8 mouse cellular contexts compared by ENCODE assay signal in the genomic region with DNA sequence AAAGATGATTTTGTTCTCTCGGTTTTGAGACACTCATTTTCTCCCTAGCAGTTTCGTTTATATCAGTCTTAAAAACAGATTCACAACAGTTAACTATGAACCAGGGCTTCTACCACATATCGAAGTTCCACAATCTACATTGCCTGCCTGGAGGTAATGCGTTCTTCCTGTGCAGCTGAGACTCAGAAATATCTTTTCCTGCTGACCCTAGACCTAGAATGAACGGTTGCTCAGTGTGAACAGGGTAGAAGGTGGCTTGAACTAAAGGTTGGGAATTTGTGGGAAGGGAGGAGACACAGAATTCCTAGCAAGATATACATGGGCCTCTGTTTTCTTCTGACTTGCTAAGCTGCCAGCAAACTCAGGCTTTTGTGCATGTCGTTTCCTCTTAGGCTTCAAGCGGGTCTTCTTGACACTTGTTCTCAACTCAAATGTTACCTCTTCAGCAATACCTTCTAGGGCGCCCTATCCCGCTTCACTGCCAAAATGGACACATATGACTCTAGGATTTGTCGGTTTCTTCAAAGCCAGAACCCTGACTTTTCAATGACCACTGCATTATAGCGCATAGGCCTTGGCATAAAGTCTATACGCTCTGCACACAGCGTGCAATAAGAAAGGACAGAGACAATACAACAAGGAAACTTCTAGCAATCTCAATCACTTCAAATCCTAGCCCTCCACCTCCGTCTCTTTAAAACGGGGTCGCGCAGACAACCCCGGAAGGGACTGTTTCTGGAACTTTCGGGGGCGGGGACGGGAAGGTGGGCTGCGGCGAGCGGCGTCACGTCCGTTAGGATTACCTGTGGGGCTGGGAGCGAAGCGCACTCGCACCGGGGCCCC. TPM values are rescaled to one million over a fixed set of nuclear protein-coding genes. Genes with fewer than 3 reads are reported as not detected.
DNase-seq lines count a peak whose midpoint lies in the region; ATAC-seq and TF ChIP-seq lines count a peak whose summit lies in the region.

No protein-coding gene starts in this region.

- H3K9me3 ChIP-seq in intestine, embryonic 14.5 days (ENCODE audit: control insufficient read depth, low read length) = no peaks in the 10 kb centered on the region

- TF ChIP-seq POLR2A in myocyte (IDR thresholded peaks at IDR 0.05; ENCODE audit: insufficient read length, low read depth) = no peak

- intact Hi-C loops in gastrocnemius, postnatal 14 days (cut with DNase I; ENCODE audit: low total_unique reads) = no loop called here

- DNase-seq in gastrocnemius, adult 18-20 months (ENCODE audit: low spot score) = peak; percentile 13
- DNase-seq in gastrocnemius, postnatal 14 days = no peak
- peak; percentile 8 for DNase-seq in thymus, postnatal 0 days (ENCODE audit: low spot score)
- DNase-seq in thymus, postnatal 4 days = no peak
- DNase-seq in intestine, embryonic 14.5 days (ENCODE audit: low spot score) = peak; percentile 58
- no peak for DNase-seq in yolk sac, embryonic 10.5 days (ENCODE audit: low spot score)
- no peak for DNase-seq in spleen, postnatal 4 days (ENCODE audit: low spot score in 2 of 2)

- H3K9ac ChIP-seq in intestine, embryonic 14.5 days (ENCODE audit: low read length) = peak overlapping the region; percentile 96

- peak overlapping the region; percentile 93 for H3K27ac ChIP-seq in intestine, embryonic 14.5 days (ENCODE audit: low read depth)

- peak overlapping the region; percentile 100 for H3ac ChIP-seq in myocyte (ENCODE audit: control insufficient read depth, insufficient read length)

- H3K4me1 ChIP-seq in intestine, embryonic 14.5 days (replicated peaks; ENCODE audit: control insufficient read depth, insufficient read depth, low read length) = peaks cover 25% of the 10 kb centered on the region

- peaks cover 58% of the 10 kb centered on the region for H3K79me2 ChIP-seq in myocyte (ENCODE audit: control insufficient read depth, insufficient read depth)

- H3K4me3 ChIP-seq in intestine, embryonic 14.5 days (ENCODE audit: low read depth, low read length) = peak overlapping the region; percentile 97
- H3K4me3 ChIP-seq in myocyte = peak overlapping the region; percentile 62

- H3K27me3 ChIP-seq in intestine, embryonic 14.5 days (replicated peaks; ENCODE audit: control insufficient read depth, insufficient read depth, low read length) = no peaks in the 10 kb centered on the region
- no peaks in the 10 kb centered on the region for H3K27me3 ChIP-seq in myocyte (ENCODE audit: control insufficient read depth, insufficient read depth, insufficient read length)

- peak; percentile 69; the same call in 1 of the 2 replicates for ATAC-seq in intestine, embryonic 14.5 days (replicated peaks; ENCODE audit: low FRiP score, low TSS enrichment, low read depth)

- H3K4me2 ChIP-seq in intestine, embryonic 14.5 days (ENCODE audit: low read length) = peak overlapping the region; percentile 53
- peak overlapping the region; percentile 94 for H3K4me2 ChIP-seq in myocyte (ENCODE audit: low read depth)

- 15% methylated on average over 31 of the region's 31 CpGs for WGBS in intestine, embryonic 14.5 days

- H3K36me3 ChIP-seq in intestine, embryonic 14.5 days (ENCODE audit: control insufficient read depth, insufficient read depth, low read length) = peaks cover 38% of the 10 kb centered on the region
- peaks cover 21% of the 10 kb centered on the region for H3K36me3 ChIP-seq in myocyte (ENCODE audit: control insufficient read depth, insufficient read depth)

TF ChIP-seq in myocyte, 11 proteins besides CTCF, POLR2A, EP300 and RAD21:
- TF ChIP-seq USF1 (IDR thresholded peaks at IDR 0.05; ENCODE audit: low read depth) (no peak), POLR2AphosphoS2 (IDR thresholded peaks at IDR 0.05; ENCODE audit: insufficient read length, low read depth) (no peak), REST (IDR thresholded peaks at IDR 0.05; ENCODE audit: insufficient read depth, insufficient read length) (no peak), TCF12 (IDR thresholded peaks at IDR 0.05; ENCODE audit: insufficient read depth, poor library complexity, severe bottlenecking) (no peak)

RNA-seq across cellular contexts. Expression of a gene that starts 0.7 kb away (rescaled TPM):
- total RNA-seq in gastrocnemius, adult 18-20 months (2021) = 10 to 100 TPM; 19.2 to 24.7 TPM
- total RNA-seq in gastrocnemius, postnatal 14 days (2021) = 10 to 100 TPM; 25.5 to 25.7 TPM
- 37.5 and 39.5 TPM in 2 replicates for polyA plus RNA-seq in thymus, postnatal 0 days (2015; fragmentation: Nextera tagmentation; extraction: Ambion mirVana)
- polyA plus RNA-seq in intestine, embryonic 14.5 days (2014; fragmentation: Nextera tagmentation; extraction: Ambion mirVana) = 76.4 and 78.6 TPM in 2 replicates
- polyA plus RNA-seq in myocyte (2012; fragmentation: generic; extraction: Trizol) = 19.9 TPM

RNA-seq across cellular contexts. Expression of a gene that starts 0.7 kb away (rescaled TPM):
- total RNA-seq in gastrocnemius, adult 18-20 months (2021) = 1 to 10 TPM; 5.9 to 7.3 TPM
- 1 to 10 TPM; 8.3 to 9.6 TPM for total RNA-seq in gastrocnemius, postnatal 14 days (2021)
- 8.9 and 9.2 TPM in 2 replicates for polyA plus RNA-seq in thymus, postnatal 0 days (2015; fragmentation: Nextera tagmentation; extraction: Ambion mirVana)
- 19.8 and 21.2 TPM in 2 replicates for polyA plus RNA-seq in intestine, embryonic 14.5 days (2014; fragmentation: Nextera tagmentation; extraction: Ambion mirVana)
- 10.8 TPM for polyA plus RNA-seq in myocyte (2012; fragmentation: generic; extraction: Trizol)

RNA-seq across cellular contexts. Expression of a gene that starts 35.4 kb away (rescaled TPM):
- total RNA-seq in gastrocnemius, adult 18-20 months (2021) = 100 to 1,000 TPM; 632 to 667 TPM
- total RNA-seq in gastrocnemius, postnatal 14 days (2021) = 100 to 1,000 TPM; 675 to 794 TPM
- polyA plus RNA-seq in thymus, postnatal 0 days (2015; fragmentation: Nextera tagmentation; extraction: Ambion mirVana) = 641 and 688 TPM in 2 replicates
- 714 and 762 TPM in 2 replicates for polyA plus RNA-seq in intestine, embryonic 14.5 days (2014; fragmentation: Nextera tagmentation; extraction: Ambion mirVana)
- 729 TPM for polyA plus RNA-seq in myocyte (2012; fragmentation: generic; extraction: Trizol)

RNA-seq across cellular contexts. Expression of a gene that starts 45.3 kb away (rescaled TPM):
- 10 to 100 TPM; 11.8 to 14.8 TPM for total RNA-seq in gastrocnemius, adult 18-20 months (2021)
- total RNA-seq in gastrocnemius, postnatal 14 days (2021) = 10 to 100 TPM; 15.6 to 19.2 TPM
- 27.0 and 27.9 TPM in 2 replicates for polyA plus RNA-seq in thymus, postnatal 0 days (2015; fragmentation: Nextera tagmentation; extraction: Ambion mirVana)
- 75.3 and 78.3 TPM in 2 replicates for polyA plus RNA-seq in intestine, embryonic 14.5 days (2014; fragmentation: Nextera tagmentation; extraction: Ambion mirVana)
- 63.9 TPM for polyA plus RNA-seq in myocyte (2012; fragmentation: generic; extraction: Trizol)

Comparison
In these comparisons a context has a peak if more than half of its experiments do, and no peak if none do; other contexts are left out.
1. DNase-seq: peak in gastrocnemius, adult 18-20 months (single experiment), thymus, postnatal 0 days (single experiment) and intestine, embryonic 14.5 days (single experiment); none in gastrocnemius, postnatal 14 days (single experiment), thymus, postnatal 4 days (single experiment), yolk sac, embryonic 10.5 days (single experiment) and spleen, postnatal 4 days (0 of 2).